Mouse (Mus musculus) lung, adult 2 months (tissue): ENCODE measurements around the gene Ccr1l1.

Experiments used
- CTCF ChIP-seq: fragments of 200-500 bp; IDR thresholded peaks from 2 replicates; pipeline ENCODE4 v1.5.1; 2011; ENCODE audit warnings: mild to moderate bottlenecking, low read length, control low read depth; ENCODE audit not compliant: insufficient read depth
- POLR2A ChIP-seq: fragments of 200-500 bp; IDR thresholded peaks from 2 replicates; pipeline ENCODE4 v1.6.1; 2011; ENCODE audit warnings: low read depth, mild to moderate bottlenecking, control low read depth, low read length, borderline replicate concordance; ENCODE audit errors: extremely low read depth

GRCm38 (mm10) chr9:123949432-123949831 lies 28.8 kb downstream of the Ccr1l1 start:
- no peak for TF ChIP-seq POLR2A
- no peak for TF ChIP-seq CTCF
